Mouse (Mus musculus): ENCODE measurements around the gene Polr2g. TPM values are rescaled to one million over a fixed set of nuclear protein-coding genes. Genes with fewer than 3 reads are reported as not detected.

The Polr2g gene
- total RNA-seq, 2 experiments from 2014 or later, result 90.5 to 98.5 TPM

DNA sequence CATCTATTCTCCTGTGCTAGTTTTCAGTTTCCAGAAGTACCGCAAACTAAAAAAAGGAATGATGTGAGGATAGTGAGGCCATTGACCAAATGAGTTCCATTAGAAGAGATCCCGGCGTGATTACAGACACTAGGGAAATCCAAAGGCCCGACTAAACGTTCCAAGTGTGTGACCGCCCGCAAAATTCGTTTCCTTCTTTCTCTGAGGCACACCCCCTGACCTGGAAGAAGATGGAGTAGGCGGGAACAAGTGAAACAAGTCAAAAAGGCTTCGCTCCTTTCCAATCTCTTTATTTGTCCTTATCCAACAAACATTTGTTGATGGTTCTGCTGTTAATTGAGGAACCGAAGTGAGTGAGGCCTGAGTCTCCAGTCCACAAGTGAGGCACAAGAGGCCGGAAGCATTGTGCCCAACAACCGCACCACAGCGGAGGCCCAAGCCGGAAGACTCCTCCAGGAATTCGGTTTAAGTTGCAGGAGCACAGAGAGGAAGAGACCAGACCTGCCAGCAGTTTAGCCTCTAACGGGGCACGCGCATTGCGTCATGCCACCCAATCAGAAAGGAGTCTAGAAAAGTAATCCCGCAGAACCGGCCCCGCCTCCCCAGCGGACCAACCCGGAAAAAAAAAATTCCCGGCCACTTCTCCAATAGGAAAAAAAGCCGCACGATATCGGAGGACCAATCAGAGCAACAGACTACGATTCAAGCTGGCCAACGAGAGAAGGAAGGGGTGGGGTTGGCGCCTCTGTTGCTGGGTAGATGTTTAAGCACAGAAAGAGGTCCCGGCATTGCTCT, 20.6 kb upstream of the Polr2g start, which contains the start of gene Ttc9c:
Gene Ttc9c, minus strand, starts transcription at position 533 of the 795 bp plus-strand sequence.
- peak; percentile 96 to 97 for DNase-seq

DNA sequence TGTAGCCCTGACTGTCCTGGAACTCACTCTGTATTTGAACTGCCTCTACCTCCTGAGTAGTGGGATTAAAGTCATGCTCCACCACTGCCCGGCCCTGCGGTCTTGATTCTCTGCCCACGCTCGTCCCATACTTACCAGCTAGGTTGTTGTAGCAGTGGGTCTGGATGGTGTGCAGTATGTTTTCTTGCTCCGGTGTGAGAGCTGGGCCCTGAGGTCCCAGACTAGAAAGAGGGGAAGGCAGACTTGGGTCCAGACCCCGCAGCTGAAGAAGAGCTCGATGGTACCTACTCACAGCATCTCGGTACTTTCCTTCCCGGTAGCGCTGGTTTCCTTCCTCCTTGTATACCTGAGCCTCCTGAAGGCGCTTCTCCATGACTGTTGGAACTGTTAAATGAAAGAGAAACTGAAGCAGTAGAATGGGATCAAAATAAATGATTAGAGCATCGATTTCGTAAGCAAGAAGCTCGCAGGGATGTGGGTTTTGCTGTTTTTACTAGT, 20.0 kb upstream of the Polr2g start:
- DNase-seq, result no peak

DNA sequence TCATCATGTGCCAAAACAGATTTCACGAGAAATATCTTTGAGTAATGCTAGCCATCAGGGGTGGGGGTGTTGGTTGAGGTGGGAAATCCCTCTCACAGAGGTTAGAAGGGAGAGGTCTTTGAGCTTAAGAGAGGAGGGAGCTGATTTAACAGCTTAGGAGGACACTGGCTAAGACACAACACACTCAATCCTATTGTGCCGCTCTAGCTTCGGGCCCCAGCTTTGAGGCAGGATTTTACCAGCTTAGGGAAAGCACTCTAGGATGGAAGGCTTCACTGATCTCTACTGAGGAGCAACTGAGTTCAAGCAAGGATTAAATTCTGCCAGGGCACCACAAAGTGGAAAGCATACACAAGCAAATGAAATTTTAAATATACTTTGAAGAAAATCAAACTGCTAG, 18.6 kb upstream of the Polr2g start:
- DNase-seq, result no peak

DNA sequence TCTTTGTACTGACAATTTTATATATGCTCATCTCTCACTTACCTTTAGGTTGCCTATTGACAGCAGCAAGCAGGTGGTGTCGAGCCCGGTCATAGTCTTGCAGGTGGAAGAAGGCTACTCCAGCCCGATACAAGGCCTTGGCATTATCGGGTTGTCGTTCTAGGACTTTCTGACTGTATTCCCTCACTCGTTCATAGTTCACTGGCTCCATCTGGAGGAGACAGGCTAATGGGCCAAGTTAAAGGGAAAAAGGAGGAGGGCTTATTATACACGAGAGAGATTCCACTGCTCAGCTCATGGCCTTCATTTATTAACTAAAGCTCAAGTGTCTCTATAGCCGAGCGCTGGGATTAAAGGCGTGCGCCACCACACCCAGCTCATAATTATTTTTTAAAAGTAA, 17.4 kb upstream of the Polr2g start:
- DNase-seq, result peak in 1 of 2 experiments; percentile 35

DNA sequence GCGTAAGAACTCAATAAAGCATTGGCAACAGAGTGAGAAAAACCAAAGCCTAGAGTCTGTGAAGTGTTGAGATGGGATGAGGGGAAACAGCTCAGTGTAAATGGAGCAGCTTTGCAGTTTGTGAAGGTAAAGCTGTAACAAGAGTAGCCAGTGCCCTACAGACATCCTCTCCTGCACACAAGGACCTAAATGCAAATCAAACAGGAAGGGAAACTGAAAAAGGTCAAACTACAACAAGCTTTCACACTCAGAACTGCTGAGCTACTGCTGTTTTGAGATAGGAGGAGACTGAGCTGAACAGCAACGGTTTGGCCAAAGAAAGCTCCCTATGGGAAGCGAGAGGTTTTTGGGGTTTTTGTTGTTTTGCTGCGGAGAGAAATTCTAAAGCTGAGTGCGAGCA, 8.4 kb upstream of the Polr2g start:
- DNase-seq, result no peak

DNA sequence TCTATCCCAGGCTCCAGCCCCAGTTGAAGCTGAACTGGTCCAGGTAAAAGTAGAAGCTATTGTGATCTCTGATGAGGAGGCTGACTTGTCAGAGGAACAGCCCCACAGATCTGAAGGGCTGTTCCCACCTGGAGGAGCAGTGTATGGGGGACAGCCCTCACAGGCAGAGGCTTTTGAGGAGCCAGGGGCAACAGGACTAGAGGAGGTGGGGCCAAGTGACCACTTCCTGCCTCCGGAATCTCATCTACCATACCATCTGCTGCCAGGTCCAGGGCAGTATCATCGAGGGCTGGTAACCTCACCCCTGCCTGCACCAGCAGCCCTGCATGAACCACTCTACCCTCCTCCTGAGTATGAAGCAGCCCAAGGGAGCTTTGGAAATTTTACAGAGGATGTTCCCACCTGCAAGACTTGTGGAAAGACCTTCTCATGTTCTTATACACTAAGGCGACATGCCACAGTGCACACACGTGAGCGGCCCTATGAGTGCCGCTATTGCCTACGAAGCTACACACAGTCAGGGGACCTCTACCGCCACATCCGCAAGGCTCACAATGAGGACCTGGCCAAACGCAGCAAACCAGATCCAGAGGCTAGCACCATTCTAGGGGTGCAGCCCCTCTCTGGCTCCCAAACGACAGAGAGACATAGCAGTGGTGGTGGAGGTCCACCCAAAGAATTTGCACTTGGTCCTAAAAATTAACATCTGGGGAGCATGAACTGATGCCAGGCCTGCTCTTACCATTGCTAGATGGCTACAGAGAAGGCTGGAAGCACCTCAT, 5.7 kb upstream of the Polr2g start:
- no peak for DNase-seq

DNA sequence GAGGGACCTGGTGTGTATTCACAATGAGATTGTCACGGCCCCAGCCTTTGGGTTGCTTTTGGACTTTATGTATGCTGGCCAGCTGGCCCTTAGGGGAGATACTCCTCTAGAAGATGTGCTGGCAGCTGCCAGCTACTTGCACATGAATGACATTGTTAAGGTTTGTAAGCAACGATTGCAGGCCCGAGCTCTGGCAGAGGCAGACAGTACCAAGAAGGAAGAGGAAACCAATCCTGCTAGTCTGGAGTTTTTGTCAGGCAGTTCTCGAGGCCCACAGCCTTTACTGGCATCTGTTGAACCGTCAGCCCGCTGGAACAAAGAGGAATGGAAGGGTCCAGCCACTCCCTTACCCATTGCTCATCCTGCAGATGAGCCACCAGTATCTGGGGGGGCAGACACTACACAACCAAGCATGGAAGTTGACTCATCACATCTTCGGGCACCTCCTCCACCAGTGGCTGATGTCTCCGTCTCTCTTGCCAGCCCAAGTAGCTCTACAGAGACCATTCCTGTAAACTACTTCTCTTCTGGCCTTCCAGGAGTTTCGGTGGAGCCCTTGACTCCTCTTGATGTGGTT, 4.9 kb upstream of the Polr2g start:
- no peak for DNase-seq

DNA sequence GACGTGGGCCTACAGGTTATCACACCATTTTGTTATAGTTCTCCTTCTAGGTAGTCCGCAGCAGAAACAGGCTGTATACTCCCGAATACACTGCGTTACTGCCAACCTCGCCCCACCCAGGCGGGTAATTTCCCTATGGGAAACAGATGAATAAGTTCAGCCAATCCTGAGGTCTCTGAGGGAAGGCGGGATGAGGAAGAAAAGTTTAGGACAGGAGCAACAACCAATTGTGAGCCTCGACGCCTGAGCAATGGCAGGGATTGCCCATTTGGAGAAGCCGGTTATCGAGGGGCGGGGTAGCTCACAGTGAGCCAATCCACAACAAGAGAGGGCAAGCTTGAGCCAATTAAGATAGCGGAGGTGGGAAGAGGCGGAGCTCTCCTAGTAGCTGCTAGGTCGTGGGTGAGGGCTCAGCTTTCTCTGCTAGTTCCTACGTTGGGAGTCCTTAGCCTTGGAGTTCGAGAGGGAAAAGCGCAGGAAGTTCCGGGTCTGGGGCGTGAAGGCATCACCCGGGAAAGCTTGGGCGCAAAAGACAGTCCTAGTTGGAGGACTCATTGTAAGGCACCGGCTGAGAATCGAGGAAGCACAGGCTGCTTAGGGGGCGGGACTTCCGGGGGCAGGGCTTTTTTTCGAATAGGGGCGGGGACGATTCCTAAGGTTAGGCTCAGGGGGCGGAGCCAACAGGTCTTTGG, 3.9 kb upstream of the Polr2g start, which contains the start of gene Zbtb3:
Gene Zbtb3, plus strand, starts transcription at position 426 of the 692 bp plus-strand sequence.
- peak; percentile 94 to 95 for DNase-seq

DNA sequence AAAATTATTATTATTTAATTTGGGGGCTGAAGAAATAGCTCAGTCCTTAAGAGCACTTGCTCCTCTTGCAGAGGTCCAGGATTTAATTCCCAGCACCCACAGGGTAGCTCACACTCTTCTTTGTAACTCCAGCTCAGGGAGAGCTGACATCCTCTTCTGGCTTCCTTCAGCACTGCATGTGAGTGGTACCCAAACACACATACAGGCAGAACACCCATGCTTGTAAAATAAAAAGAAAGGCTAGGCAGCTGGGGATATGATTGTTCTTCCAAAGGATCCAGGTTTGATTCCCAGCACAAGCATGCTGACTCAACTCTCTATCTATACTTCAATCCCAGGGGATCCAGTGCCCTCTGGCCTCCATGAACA, 554 bp upstream of the Polr2g start:
- no peak for DNase-seq

DNA sequence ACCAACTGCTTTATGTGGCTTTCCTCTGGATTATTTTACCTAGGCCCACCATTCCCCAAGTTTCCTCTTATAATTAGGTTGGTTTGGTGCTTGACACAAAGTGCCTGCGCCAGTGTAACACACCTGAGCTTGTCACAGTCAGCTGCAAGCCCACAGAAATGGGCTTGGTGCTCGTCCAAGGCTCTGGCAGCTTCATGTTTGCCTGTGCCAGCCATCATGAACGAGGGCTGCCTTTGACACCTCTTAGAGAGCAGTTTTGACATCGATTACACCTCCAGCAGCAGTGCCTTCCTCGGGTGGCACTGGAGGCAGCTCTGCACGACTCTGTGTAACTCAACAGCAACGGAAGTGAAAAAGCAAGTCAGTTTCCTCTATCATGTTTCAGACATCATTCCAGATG, 8.2 kb downstream of the Polr2g start:
- DNase-seq, result no peak

DNA sequence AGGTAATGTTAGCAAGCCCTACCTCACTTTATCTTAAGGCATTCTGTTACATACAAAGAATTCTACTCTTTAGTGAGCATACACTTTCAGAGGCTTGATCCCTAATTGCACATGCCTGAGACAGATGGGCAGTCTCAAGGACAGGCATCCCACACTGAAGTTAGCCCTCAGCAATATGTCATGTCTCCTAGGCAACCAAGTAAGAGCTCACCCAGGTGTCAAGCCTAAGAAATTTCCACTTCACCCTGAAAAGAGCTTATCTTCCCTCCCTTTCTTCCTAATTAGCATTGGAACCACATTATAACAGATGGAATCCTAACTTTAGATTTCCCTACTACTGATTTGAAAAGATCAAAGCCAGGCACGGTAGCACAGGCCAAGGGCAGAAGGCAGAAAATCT, 9.2 kb downstream of the Polr2g start:
- no peak for DNase-seq

DNA sequence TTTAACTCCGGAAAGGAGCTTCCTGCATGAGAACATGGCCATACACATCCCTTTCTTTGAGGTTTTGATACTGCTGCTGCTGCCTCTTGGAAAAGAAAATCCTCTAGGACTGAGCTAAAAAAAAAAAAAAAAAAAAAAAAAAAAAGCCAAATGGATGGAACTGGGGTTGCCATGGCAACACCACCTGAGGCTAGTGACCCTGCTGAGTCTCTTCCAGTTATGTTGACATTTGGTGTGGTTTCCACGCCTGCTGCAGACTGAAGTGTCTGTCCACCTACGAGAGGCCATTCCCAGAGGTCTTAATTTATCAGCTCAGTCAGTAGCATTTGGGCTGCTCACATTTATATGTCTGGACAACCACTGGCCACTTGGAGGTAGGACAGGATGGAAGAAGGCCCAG, 9.9 kb downstream of the Polr2g start:
- no peak for DNase-seq

DNA sequence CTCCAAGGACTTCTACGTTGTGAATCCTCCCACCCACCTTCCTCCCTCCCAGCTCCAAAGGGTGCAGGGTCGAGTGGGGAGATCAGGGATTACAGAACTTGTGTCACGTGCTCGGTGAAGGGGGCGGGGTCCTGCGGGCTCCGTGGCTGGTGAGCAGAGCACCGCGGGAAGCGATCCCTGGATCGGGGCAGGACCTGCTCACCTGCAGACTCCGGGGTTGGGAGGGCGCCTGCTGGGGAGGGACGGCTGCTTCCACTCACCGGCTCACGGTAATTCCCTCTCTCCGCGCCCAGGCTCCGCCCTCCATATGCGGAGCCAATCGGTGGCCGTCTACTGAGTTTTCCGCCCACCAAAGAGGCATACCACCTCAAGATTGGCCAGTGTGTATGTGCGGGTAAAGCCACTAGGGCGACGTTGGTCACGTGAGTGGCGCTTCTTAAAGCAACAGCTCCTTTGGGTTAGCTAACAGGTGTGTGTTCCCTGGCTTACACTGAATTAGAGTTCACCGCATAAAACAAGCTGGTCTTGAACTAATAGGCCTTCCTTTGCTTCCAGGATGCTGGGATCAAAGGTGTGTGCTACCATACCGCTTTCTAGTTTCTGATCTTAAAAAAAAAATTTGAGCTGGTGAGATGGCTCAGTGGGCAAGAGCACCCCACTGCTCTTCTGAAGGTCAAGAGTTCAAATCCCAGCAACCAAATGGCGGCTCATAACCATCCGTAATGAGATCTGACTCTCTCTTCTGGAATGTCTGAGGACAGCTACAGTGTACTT, 12.2 kb downstream of the Polr2g start, which contains the start of gene Taf6l:
Gene Taf6l, minus strand, starts transcription at position 410 of the 774 bp plus-strand sequence.
- peak; percentile 92 to 93 for DNase-seq

DNA sequence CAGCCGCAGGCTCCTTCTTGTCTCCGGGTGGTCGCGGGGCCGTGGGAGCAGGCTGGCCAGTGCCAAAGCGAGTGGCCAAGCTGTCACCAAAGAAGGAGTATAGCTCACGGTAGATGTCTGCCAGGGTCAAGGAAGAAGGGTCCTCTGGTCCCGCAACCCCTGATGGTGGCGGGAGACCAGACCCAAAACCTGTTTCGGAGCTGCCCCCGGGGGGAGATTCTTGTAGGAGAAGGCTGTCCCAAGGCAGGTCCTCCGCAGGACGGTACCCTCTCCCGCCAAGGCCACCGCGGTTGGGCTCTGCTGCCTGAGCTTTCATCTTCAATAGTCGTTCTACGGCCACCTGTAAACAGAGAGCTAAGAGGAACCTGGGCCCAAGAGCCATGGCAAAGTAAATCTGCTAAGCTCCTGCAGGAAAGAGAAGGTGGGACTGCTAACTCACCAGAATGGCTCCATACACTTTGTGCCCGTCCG, 23.4 kb downstream of the Polr2g start:
- peak; percentile 48 to 64 for DNase-seq

DNA sequence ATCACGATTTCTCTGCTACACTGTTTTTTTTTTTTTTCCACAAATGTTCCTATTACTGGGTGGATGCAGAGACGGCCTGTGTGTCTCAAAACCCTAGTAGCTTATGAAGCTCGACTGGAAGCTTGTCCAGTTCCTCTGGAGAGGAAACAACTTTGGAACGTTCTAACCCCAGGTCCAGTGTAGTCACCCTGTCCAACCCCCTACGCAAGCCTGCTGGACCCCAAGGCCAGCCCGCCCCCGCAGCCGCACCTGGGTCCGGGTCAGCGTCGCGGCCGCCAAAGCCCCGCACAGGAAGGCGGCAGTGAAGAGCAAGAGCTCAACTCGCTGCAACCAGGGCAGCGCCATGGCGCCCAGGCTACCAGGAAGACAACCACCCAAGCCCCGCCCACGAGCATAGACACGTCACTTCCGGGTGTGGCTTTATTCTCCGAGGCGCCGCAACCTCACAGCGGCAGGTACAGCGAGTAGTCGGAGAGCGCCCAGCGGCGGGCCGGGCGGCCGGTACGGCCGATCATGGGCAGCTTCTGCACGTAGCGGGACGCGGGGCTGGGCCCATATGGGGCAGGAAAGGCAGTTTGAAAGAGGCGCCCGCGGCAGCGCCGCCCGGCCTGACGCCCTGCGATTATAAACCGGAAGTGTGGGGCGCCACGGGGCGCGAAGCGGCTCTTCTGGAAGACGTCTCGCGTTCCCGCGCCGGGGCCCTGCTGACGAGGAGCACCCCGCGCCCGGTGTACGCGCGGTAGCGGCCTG, 24.1 kb downstream of the Polr2g start, which contains the start of gene Tmem179b:
Gene Tmem179b, minus strand, starts transcription at position 382 of the 750 bp plus-strand sequence.
- peak; percentile 97 for DNase-seq

DNA sequence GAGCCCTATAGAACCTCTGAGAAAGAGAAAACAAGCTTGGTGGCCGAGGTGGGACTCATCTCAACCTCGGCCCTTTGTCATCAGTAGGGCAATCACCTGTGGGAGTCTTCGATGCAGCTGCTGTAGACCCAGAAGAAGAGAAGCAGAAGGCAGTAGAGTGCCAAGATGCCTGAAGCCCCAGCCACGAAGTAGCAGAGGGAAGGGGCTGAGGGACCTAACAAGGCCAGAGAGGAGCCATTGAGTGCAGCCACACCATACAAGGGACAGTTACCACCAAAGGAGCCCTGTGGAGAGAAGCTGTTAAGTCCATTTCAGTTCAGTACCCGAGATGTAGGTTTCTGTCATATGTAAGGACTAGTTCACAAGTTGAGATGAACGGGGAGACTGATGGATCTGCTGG, 25.0 kb downstream of the Polr2g start:
- no peak for DNase-seq

DNA sequence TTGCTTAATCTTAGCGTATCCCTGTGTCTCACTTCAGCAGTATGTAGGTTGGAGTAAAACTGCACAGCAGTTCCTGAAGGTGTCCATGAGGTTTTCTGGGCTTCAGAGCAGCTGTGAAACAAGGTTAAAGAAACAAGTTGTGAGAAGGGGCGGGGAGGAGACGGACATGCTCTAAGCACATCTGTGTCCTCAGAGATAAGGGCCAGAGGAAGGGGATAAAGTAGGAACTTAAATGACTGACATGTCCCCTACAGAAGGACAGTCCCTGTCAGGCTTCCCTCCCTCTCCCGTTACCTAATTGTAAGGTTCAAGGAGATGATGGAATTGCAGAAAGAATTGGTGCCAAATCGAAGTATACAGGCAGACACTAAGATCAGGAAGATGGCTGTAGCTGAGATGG, 25.4 kb downstream of the Polr2g start:
- DNase-seq, result no peak

DNA sequence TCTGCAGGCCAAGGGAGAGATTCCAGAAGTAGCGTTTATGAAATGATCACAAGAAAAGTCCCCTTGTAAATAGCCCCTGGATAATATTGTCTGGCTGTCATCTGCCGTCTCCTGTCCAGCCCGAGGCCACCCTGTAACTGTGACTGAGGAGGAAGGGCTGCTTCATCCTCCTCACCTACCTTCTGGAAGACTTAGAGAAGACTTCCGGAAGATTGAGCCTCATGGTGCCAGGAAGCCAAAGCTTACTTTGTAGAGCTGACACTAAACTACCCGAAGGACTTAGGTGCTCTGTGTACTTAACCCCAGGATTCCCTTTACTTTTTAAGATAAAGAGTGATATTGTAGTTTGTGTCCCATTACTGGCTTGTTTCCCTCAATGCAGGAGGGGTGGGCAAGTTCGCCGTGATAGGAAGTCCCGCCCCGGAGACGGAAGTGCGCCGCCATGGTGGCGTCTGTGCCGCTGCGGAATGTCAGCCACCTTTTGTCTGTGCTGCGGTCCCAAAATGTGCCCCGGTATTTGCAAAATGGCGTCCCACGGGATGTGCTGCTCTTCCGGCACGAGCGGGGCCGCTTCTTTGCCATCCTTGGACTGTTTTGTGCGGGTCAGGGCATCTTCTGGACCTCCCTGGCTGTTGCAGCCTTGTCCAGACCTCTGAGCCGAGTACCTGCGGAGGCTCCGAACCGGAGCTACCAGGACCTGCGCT, 27.7 kb downstream of the Polr2g start, which contains the start of gene Tmem223:
Gene Tmem223, plus strand, starts transcription at position 430 of the 704 bp plus-strand sequence.
- DNase-seq, result peak; percentile 88 to 92

DNA sequence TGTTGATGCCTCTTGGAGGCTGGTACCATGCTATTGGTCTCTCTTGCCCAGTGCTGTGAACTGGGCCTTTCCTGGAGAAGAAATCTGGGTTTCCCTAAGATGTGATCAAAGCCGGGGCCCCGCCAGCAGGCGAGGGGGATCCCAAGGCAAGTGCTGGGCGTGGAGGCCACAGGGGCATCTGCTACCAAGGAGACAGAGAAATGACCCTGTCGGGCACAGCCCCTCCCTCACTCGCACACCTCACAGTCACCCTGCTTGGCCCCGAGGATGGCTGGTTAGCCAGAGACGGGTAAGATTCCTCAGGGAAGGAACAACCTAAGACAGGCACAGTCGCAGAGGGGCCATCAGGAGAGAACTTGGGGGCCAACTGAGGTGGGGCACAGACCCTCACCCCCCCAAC, 32.8 kb downstream of the Polr2g start:
- DNase-seq, result no peak
